Mouse (Mus musculus) C2C12 (cell line): ENCODE data around the gene Ptgdr2.

Experiments used
- CEBPB ChIP-seq: IDR thresholded peaks from one replicate; pipeline ENCODE4 v1.6.1; 2011; ENCODE audit warnings: low read depth, mild to moderate bottlenecking, control low read depth, moderate library complexity
- CTCF ChIP-seq: IDR thresholded peaks from one replicate; pipeline ENCODE4 v1.5.1; 2011; ENCODE audit not compliant: control insufficient read depth, insufficient read depth, insufficient read length
- FOSL1 ChIP-seq: IDR thresholded peaks from one replicate; pipeline ENCODE4 v1.8.0; 2011; ENCODE audit warnings: mild to moderate bottlenecking, low read length; ENCODE audit not compliant: poor library complexity, insufficient read depth, severe bottlenecking
- MAX ChIP-seq: IDR thresholded peaks from one replicate; pipeline ENCODE4 v1.6.1; 2011; ENCODE audit warnings: mild to moderate bottlenecking, control low read depth
- MYOD1 ChIP-seq: IDR thresholded peaks from one replicate; pipeline ENCODE4 v1.6.1; 2011; ENCODE audit warnings: low read depth; ENCODE audit not compliant: control insufficient read depth, insufficient read length
- MYOG ChIP-seq: IDR thresholded peaks from one replicate; pipeline ENCODE4 v1.6.1; 2011; ENCODE audit not compliant: control insufficient read depth, insufficient read length; ENCODE audit errors: extremely low read depth
- USF1 ChIP-seq: IDR thresholded peaks from one replicate; pipeline ENCODE4 v1.6.1; 2011; ENCODE audit warnings: low read depth, mild to moderate bottlenecking, control low read depth, moderate library complexity

GRCm38 (mm10) chr19:10938771-10939170 lies 1.8 kb downstream of the Ptgdr2 start:
- TF ChIP-seq CTCF, result no peak
- TF ChIP-seq MYOD1, result no peak
- no peak for TF ChIP-seq FOSL1
- TF ChIP-seq CEBPB, result no peak
- no peak for TF ChIP-seq MAX
- TF ChIP-seq USF1, result no peak
- TF ChIP-seq MYOG, result no peak
